Mouse (Mus musculus) A20 (cell line): ENCODE measurements at regions not wholly inside any gene's neighbourhood (a gene's known extent, or its start where the extent isn't known, plus 50 kb on each side); places are given as distances from the start of the nearest gene placed in this dataset.

Source experiments
- DNase-seq: peaks from one replicate; pipeline ENCODE4 v3.0.0-alpha.2; 2011; ENCODE audit warnings: low read depth, low spot score

- no peak for DNase-seq
Observed at GRCm38 (mm10) chr10:117542351-117542750, 86.9 kb upstream of the Cpm start.

GRCm38 (mm10) chr10:117541487-117541886 lies 87.8 kb upstream of the Cpm start:
- DNase-seq: no peak

- no peak for DNase-seq
Observed at GRCm38 (mm10) chr10:117540747-117541398, 88.4 kb upstream of the Cpm start.

GRCm38 (mm10) chr10:117540112-117540594 lies 89.1 kb upstream of the Cpm start:
- no peak for DNase-seq

- DNase-seq: no peak
Observed at GRCm38 (mm10) chr10:117539532-117539931, 89.8 kb upstream of the Cpm start.

- DNase-seq: no peak
Observed at GRCm38 (mm10) chr10:117538725-117539124, 90.6 kb upstream of the Cpm start.

GRCm38 (mm10) chr10:117536769-117537599 lies 92.3 kb upstream of the Cpm start:
- no peak for DNase-seq

- no peak for DNase-seq
Observed at GRCm38 (mm10) chr10:117535843-117536242, 93.5 kb upstream of the Cpm start.

- no peak for DNase-seq
Observed at GRCm38 (mm10) chr10:117534992-117535719, 94.1 kb upstream of the Cpm start.

GRCm38 (mm10) chr10:117534478-117534877 lies 94.8 kb upstream of the Cpm start:
- DNase-seq: no peak

GRCm38 (mm10) chr10:117533541-117534386 lies 95.5 kb upstream of the Cpm start:
- DNase-seq: no peak

GRCm38 (mm10) chr10:117532750-117533540 lies 96.4 kb upstream of the Cpm start:
- no peak for DNase-seq

- peak; percentile 74 for DNase-seq
Observed at GRCm38 (mm10) chr10:117531798-117532747, 97.2 kb upstream of the Cpm start.

GRCm38 (mm10) chr10:117530859-117531602 lies 98.3 kb upstream of the Cpm start:
- no peak for DNase-seq

GRCm38 (mm10) chr10:117530007-117530858 lies 99.1 kb upstream of the Cpm start:
- no peak for DNase-seq

- DNase-seq: no peak
Observed at GRCm38 (mm10) chr10:117529269-117530006, 99.9 kb upstream of the Cpm start.
